ENCODE assay signal across 10 mouse cellular contexts in the genomic region with DNA sequence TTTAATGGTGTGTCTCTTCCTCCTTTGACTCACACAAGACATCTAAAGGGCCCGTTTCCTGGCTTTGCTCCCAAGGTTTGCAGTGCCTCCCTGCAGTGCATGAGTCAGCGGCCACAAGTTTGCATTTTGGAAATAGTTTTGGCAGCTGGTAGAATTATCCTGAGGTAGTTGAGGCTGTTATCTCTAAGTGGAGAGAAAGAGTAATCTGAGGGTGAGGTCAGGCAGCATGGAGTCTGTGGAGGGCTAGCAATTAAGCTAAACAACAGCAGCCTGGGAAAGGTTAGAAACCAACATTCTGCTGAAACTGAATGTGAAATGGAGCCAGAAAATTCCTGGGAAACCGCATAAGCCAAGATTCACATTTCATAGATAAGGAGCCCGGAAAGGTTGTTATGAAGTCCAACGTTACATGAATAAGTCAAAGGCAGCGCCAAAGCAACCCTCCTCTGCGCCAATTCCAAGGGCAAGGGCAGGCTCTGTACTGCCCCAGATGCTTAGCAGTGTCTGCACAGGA.
DNase-seq lines count a peak whose midpoint lies in the region; ATAC-seq and TF ChIP-seq lines count a peak whose summit lies in the region.
"Had no signal": no experiment of that assay in that cellular context is flagged by ENCODE, and none has a peak within 500 bp of the region (broad histone marks: within the 10 kb centered on the region; RNA-seq: fewer than 3 reads in every experiment).

No protein-coding gene starts in this region.

- no peak for ATAC-seq in kidney, embryonic 14.5 days (ENCODE audit: low FRiP score, low TSS enrichment)
- ATAC-seq in Patski: peak; percentile 99
- ATAC-seq in heart, embryonic 12.5 days (ENCODE audit: insufficient number of reproducible peaks, low FRiP score): peak; percentile 48
- ATAC-seq in forebrain, embryonic 14.5 days: no peak

- in situ Hi-C loops in Patski (cut with MboI; ENCODE audit: low pct_unique_long_range_greater_than_20kb): no loop called here

- TF ChIP-seq CTCF in kidney, adult 2 months (conservative IDR thresholded peaks at IDR 0.05; ENCODE audit: insufficient read depth, insufficient read length, low read depth, low read length): no peak
- peak; percentile 5 for TF ChIP-seq CTCF in Patski (IDR thresholded peaks at IDR 0.05)

- no peak for TF ChIP-seq POLR2A in kidney, adult 2 months (IDR thresholded peaks at IDR 0.05; ENCODE audit: low read depth, low read length)

- H3K4me2 ChIP-seq in kidney, embryonic 14.5 days (replicated peaks; ENCODE audit: low read depth, low read length): no peak overlapping the region
- H3K4me2 ChIP-seq in heart, embryonic 12.5 days: no peak overlapping the region
- H3K4me2 ChIP-seq in forebrain, embryonic 14.5 days (ENCODE audit: low read length): no peak overlapping the region
- H3K4me2 ChIP-seq: liver, embryonic 13.5 days had no signal

- CTCF ChIA-PET in Patski (lab: Charles Lee): interaction anchor here (0.7 to 0.8 kb wide), 2 partner anchors 10 to 72 kb away, joined by 3 to 4 read pairs; no protein-coding TSS in a partner anchor

- H3K27me3 ChIP-seq in kidney, adult 2 months (replicated peaks; ENCODE audit: control insufficient read depth, insufficient read depth, low read length): no peaks in the 10 kb centered on the region
- H3K27me3 ChIP-seq in kidney, embryonic 14.5 days (ENCODE audit: control insufficient read depth, insufficient read depth, low read length): no peaks in the 10 kb centered on the region
- no peaks in the 10 kb centered on the region for H3K27me3 ChIP-seq in Patski
- H3K27me3 ChIP-seq in heart, embryonic 12.5 days (replicated peaks): no peaks in the 10 kb centered on the region
- H3K27me3 ChIP-seq in hindbrain, embryonic 10.5 days (ENCODE audit: insufficient read depth, poor library complexity, severe bottlenecking): no peaks in the 10 kb centered on the region
- no peaks in the 10 kb centered on the region for H3K27me3 ChIP-seq in forebrain, embryonic 14.5 days (replicated peaks; ENCODE audit: control insufficient read depth, insufficient read depth, low read length)
- H3K27me3 ChIP-seq: liver, embryonic 13.5 days had no signal

- no peaks in the 10 kb centered on the region for H3K4me1 ChIP-seq in kidney, adult 2 months (ENCODE audit: control insufficient read depth, insufficient read depth, low read length)
- H3K4me1 ChIP-seq in kidney, embryonic 14.5 days (ENCODE audit: control insufficient read depth, insufficient read depth, low read length): no peaks in the 10 kb centered on the region
- H3K4me1 ChIP-seq in heart, embryonic 12.5 days (replicated peaks): peaks cover 18% of the 10 kb centered on the region
- H3K4me1 ChIP-seq in hindbrain, embryonic 10.5 days (replicated peaks): no peaks in the 10 kb centered on the region
- H3K4me1 ChIP-seq in forebrain, embryonic 14.5 days (ENCODE audit: control insufficient read depth, insufficient read depth, low read length): no peaks in the 10 kb centered on the region
- H3K4me1 ChIP-seq: liver, embryonic 13.5 days had no signal

- H3K4me3 ChIP-seq in kidney, adult 2 months (ENCODE audit: insufficient read depth, low read depth, low read length): no peak overlapping the region
- H3K4me3 ChIP-seq in kidney, embryonic 14.5 days (ENCODE audit: low read length): no peak overlapping the region
- no peak overlapping the region for H3K4me3 ChIP-seq in heart, embryonic 12.5 days
- no peak overlapping the region for H3K4me3 ChIP-seq in hindbrain, embryonic 10.5 days
- H3K4me3 ChIP-seq in forebrain, embryonic 14.5 days (ENCODE audit: low read depth, low read length): no peak overlapping the region
- H3K4me3 ChIP-seq: liver, embryonic 13.5 days had no signal

- DNase-seq in kidney, adult 2 months: peak; percentile 18
- peak; percentile 98 for DNase-seq in Patski (ENCODE audit: low read depth, low spot score)
- DNase-seq in lung, postnatal 14 days: peak; percentile 64
- DNase-seq in hindbrain, embryonic 10.5 days (ENCODE audit: low spot score): no peak
- DNase-seq in thymus, postnatal 36 days: no peak
- DNase-seq in forebrain, embryonic 14.5 days (ENCODE audit: low spot score): no peak
- DNase-seq: cerebellum, postnatal 14 days; liver, embryonic 13.5 days had no signal

- H3K27ac ChIP-seq in kidney, adult 2 months (ENCODE audit: insufficient read depth, low read depth, low read length): no peak overlapping the region
- no peak overlapping the region for H3K27ac ChIP-seq in kidney, embryonic 14.5 days (ENCODE audit: low read depth, low read length)
- H3K27ac ChIP-seq in heart, embryonic 12.5 days (ENCODE audit: poor library complexity, severe bottlenecking): peak overlapping the region; percentile 59
- no peak overlapping the region for H3K27ac ChIP-seq in hindbrain, embryonic 10.5 days
- no peak overlapping the region for H3K27ac ChIP-seq in forebrain, embryonic 14.5 days (ENCODE audit: low read depth, low read length)
- H3K27ac ChIP-seq: liver, embryonic 13.5 days had no signal

- POLR2A ChIA-PET in Patski (lab: Charles Lee): no interaction called here

- no peaks in the 10 kb centered on the region for H3K36me3 ChIP-seq in kidney, adult 2 months (ENCODE audit: control insufficient read depth, insufficient read depth, low read length)
- H3K36me3 ChIP-seq in kidney, embryonic 14.5 days (ENCODE audit: control insufficient read depth, insufficient read depth, low read length): no peaks in the 10 kb centered on the region
- no peaks in the 10 kb centered on the region for H3K36me3 ChIP-seq in heart, embryonic 12.5 days
- no peaks in the 10 kb centered on the region for H3K36me3 ChIP-seq in hindbrain, embryonic 10.5 days
- H3K36me3 ChIP-seq in forebrain, embryonic 14.5 days (ENCODE audit: control insufficient read depth, insufficient read depth, low read length): no peaks in the 10 kb centered on the region
- H3K36me3 ChIP-seq: liver, embryonic 13.5 days had no signal

- H3K9ac ChIP-seq in kidney, embryonic 14.5 days (ENCODE audit: low read depth, low read length): no peak overlapping the region
- H3K9ac ChIP-seq in heart, embryonic 12.5 days: no peak overlapping the region
- no peak overlapping the region for H3K9ac ChIP-seq in forebrain, embryonic 14.5 days (ENCODE audit: low read length)
- H3K9ac ChIP-seq: liver, embryonic 13.5 days had no signal

- WGBS in kidney, adult 2 months: 73% methylated on average over 7 of the region's 7 CpGs
- 80% methylated on average over 7 of the region's 7 CpGs for WGBS in kidney, embryonic 14.5 days
- 45% methylated on average over 7 of the region's 7 CpGs for WGBS in heart, embryonic 12.5 days
- WGBS in hindbrain, embryonic 10.5 days: 84% methylated on average over 7 of the region's 7 CpGs
- WGBS in forebrain, embryonic 14.5 days: 91% methylated on average over 7 of the region's 7 CpGs

- no peaks in the 10 kb centered on the region for H3K9me3 ChIP-seq in kidney, embryonic 14.5 days (ENCODE audit: control insufficient read depth, low read length)
- H3K9me3 ChIP-seq in heart, embryonic 12.5 days (replicated peaks): no peaks in the 10 kb centered on the region
- no peaks in the 10 kb centered on the region for H3K9me3 ChIP-seq in hindbrain, embryonic 10.5 days
- H3K9me3 ChIP-seq in forebrain, embryonic 14.5 days (replicated peaks; ENCODE audit: control insufficient read depth, low read length): no peaks in the 10 kb centered on the region
- H3K9me3 ChIP-seq: liver, embryonic 13.5 days had no signal

Comparison
In these comparisons a context has a peak if more than half of its experiments do, and no peak if none do; other contexts are left out.
1. DNase-seq: peak in kidney, adult 2 months (single experiment), Patski (single experiment) and lung, postnatal 14 days (single experiment); none in hindbrain, embryonic 10.5 days (single experiment), thymus, postnatal 36 days (0 of 2) and forebrain, embryonic 14.5 days (single experiment).
2. ATAC-seq: peak in Patski (single experiment) and heart, embryonic 12.5 days (single experiment); none in kidney, embryonic 14.5 days (single experiment) and forebrain, embryonic 14.5 days (single experiment).